Mouse (Mus musculus) neural tube, embryonic 15.5 days (tissue): ENCODE results near the gene Mfsd7a. TPM values are rescaled to one million over a fixed set of nuclear protein-coding genes. Genes with fewer than 3 reads are reported as not detected.
"Not testable (repeated sequence)": the region's sequence is repeated elsewhere in the genome, so short reads cannot be mapped to it uniquely, and the experiment has no call there.

ENCODE experiments used
- ATAC-seq: fragments of 200-750 bp; cut with Nextera tagmentation; 2 replicates; pipeline ENCODE4 v1.8.0; 2017; ENCODE audit warnings: mild to moderate bottlenecking, moderate TSS enrichment, moderate library complexity; ENCODE audit not compliant: low FRiP score
- H3K27ac ChIP-seq: fragments of 300-500 bp; sonication (generic); replicated peaks from 2 replicates; pipeline ENCODE4 v1.5.1; 2015; ENCODE audit warnings: mild to moderate bottlenecking, inconsistent platforms
- H3K27me3 ChIP-seq: fragments of 300-500 bp; sonication (generic); replicated peaks from 2 replicates; pipeline ENCODE4 v1.6.1; 2015; ENCODE audit warnings: inconsistent platforms
- H3K36me3 ChIP-seq: fragments of 300-500 bp; sonication (generic); 2 replicates; pipeline ENCODE4 v1.6.1; 2015; ENCODE audit warnings: inconsistent platforms
- H3K4me1 ChIP-seq: fragments of 300-500 bp; sonication (generic); 2 replicates; pipeline ENCODE4 v1.6.1; 2015; ENCODE audit warnings: inconsistent platforms
- H3K4me2 ChIP-seq: fragments of 300-500 bp; sonication (generic); 2 replicates; pipeline ENCODE4 v1.6.1; 2015; ENCODE audit warnings: inconsistent platforms, mild to moderate bottlenecking, moderate library complexity
- H3K4me3 ChIP-seq: fragments of 300-500 bp; sonication (generic); replicated peaks from 2 replicates; pipeline ENCODE4 v1.5.1; 2015; ENCODE audit warnings: mild to moderate bottlenecking, inconsistent platforms
- H3K9ac ChIP-seq: fragments of 300-500 bp; sonication (generic); replicated peaks from 2 replicates; pipeline ENCODE4 v1.6.1; 2015; ENCODE audit warnings: mild to moderate bottlenecking, inconsistent platforms
- H3K9me3 ChIP-seq: fragments of 300-500 bp; sonication (generic); replicated peaks from 2 replicates; pipeline ENCODE4 v1.6.1; 2016; ENCODE audit warnings: inconsistent platforms
- WGBS: fragments of 180-500 bp; shearing (Covaris S2); methylation state at CpG from one replicate; pipeline ENCODE4 v1.1.7; 2015; ENCODE audit warnings: mixed read lengths; 5-methylcytosine and 5-hydroxymethylcytosine counted together
- polyA plus RNA-seq: library from polyadenylated mRNA; unstranded; fragments of >200 nt; fragmentation: Nextera tagmentation; extraction: Ambion mirVana; gene quantifications from 2 replicates; pipeline ENCODE4 v1.2.1, GENCODE M21; 2015

Mfsd7a gene
- polyA plus RNA-seq: 0.19 and 0.34 TPM in 2 replicates

GRCm38 (mm10) chr5:108448785-108449668 lies at the start of gene Mfsd7a:
Mfsd7a (minus strand) TSS chr5:108448891.
- Histone ChIP-seq H3K27me3 (peaks cover 26% of the 10 kb centered on the region), H3K9ac (no peak within 1 kb of the TSS), H3K4me1 (no peaks in the 10 kb centered on the region), H3K9me3 (no peaks in the 10 kb centered on the region), H3K4me3 (peak within 1 kb of the TSS; percentile 31), H3K27ac (no peak within 1 kb of the TSS), H3K4me2 (peak within 1 kb of the TSS; percentile 53), H3K36me3 (no peaks in the 10 kb centered on the region)
- 14% methylated on average over 24 of the region's 24 CpGs for WGBS
- ATAC-seq: peak; percentile 63; the same call in 1 of the 2 replicates

GRCm38 (mm10) chr5:108486148-108486547 lies 37.5 kb upstream of the Mfsd7a start:
- 95% methylated on average over 5 of the region's 5 CpGs for WGBS
- H3K4me3 ChIP-seq, H3K4me2 ChIP-seq, H3K27me3 ChIP-seq, H3K27ac ChIP-seq, H3K4me1 ChIP-seq, H3K9ac ChIP-seq, H3K9me3 ChIP-seq, ATAC-seq: not testable (repeated sequence)
- H3K36me3 ChIP-seq: peaks cover 56% of the 10 kb centered on the region

- no peak for ATAC-seq
- Histone ChIP-seq H3K4me3 (no peak overlapping the region), H3K4me1 (no peaks in the 10 kb centered on the region), H3K9me3 (no peaks in the 10 kb centered on the region), H3K27me3 (no peaks in the 10 kb centered on the region), H3K36me3 (peaks cover 49% of the 10 kb centered on the region), H3K4me2 (no peak overlapping the region), H3K9ac (no peak overlapping the region), H3K27ac (no peak overlapping the region)
- WGBS: 95% methylated on average over 2 of the region's 2 CpGs
Observed at GRCm38 (mm10) chr5:108485239-108485638, 36.5 kb upstream of the Mfsd7a start.

GRCm38 (mm10) chr5:108483006-108483405 lies 34.3 kb upstream of the Mfsd7a start:
- peaks cover 40% of the 10 kb centered on the region for H3K36me3 ChIP-seq

GRCm38 (mm10) chr5:108475977-108476376 lies 27.3 kb upstream of the Mfsd7a start:
- H3K36me3 ChIP-seq: peaks cover 71% of the 10 kb centered on the region
- no peak overlapping the region for H3K9ac ChIP-seq
- no peaks in the 10 kb centered on the region for H3K27me3 ChIP-seq
- H3K4me2 ChIP-seq: no peak overlapping the region
- H3K27ac ChIP-seq: no peak overlapping the region
- H3K4me1 ChIP-seq: no peaks in the 10 kb centered on the region
- H3K9me3 ChIP-seq: no peaks in the 10 kb centered on the region
- 91% methylated on average over 3 of the region's 3 CpGs for WGBS
- no peak overlapping the region for H3K4me3 ChIP-seq
- ATAC-seq: no peak

More at GRCm38 (mm10) chr5:108483006-108483405, 34.3 kb upstream of the Mfsd7a start:
- Histone ChIP-seq H3K27ac (no peak overlapping the region), H3K9me3 (no peaks in the 10 kb centered on the region), H3K27me3 (no peaks in the 10 kb centered on the region), H3K4me1 (no peaks in the 10 kb centered on the region), H3K4me2 (no peak overlapping the region), H3K4me3 (no peak overlapping the region), H3K9ac (no peak overlapping the region)
- no peak for ATAC-seq
- 93% methylated on average over 6 of the region's 6 CpGs for WGBS

- no peak overlapping the region for H3K4me3 ChIP-seq
- no peaks in the 10 kb centered on the region for H3K27me3 ChIP-seq
- no peak overlapping the region for H3K4me2 ChIP-seq
- H3K9ac ChIP-seq: no peak overlapping the region
- 92% methylated on average over 4 of the region's 4 CpGs for WGBS
- ATAC-seq: no peak
- H3K27ac ChIP-seq: no peak overlapping the region
- peaks cover 2% of the 10 kb centered on the region for H3K4me1 ChIP-seq
- H3K36me3 ChIP-seq: peaks cover 65% of the 10 kb centered on the region
- no peaks in the 10 kb centered on the region for H3K9me3 ChIP-seq
Observed at GRCm38 (mm10) chr5:108473737-108474136, 25.0 kb upstream of the Mfsd7a start.

GRCm38 (mm10) chr5:108469617-108470016 lies 20.9 kb upstream of the Mfsd7a start:
- no peaks in the 10 kb centered on the region for H3K27me3 ChIP-seq
- 62% methylated on average over 7 of the region's 7 CpGs for WGBS
- H3K36me3 ChIP-seq: peaks cover 28% of the 10 kb centered on the region
- H3K9me3 ChIP-seq: no peaks in the 10 kb centered on the region
- no peak overlapping the region for H3K4me3 ChIP-seq
- no peak overlapping the region for H3K27ac ChIP-seq
- no peak overlapping the region for H3K9ac ChIP-seq
- H3K4me1 ChIP-seq: peaks cover 17% of the 10 kb centered on the region
- no peak for ATAC-seq
- no peak overlapping the region for H3K4me2 ChIP-seq

GRCm38 (mm10) chr5:108466647-108467046 lies 18.0 kb upstream of the Mfsd7a start:
- Histone ChIP-seq H3K27ac (no peak overlapping the region), H3K27me3 (no peaks in the 10 kb centered on the region), H3K4me2 (no peak overlapping the region), H3K36me3 (no peaks in the 10 kb centered on the region), H3K9ac (no peak overlapping the region), H3K9me3 (no peaks in the 10 kb centered on the region), H3K4me3 (no peak overlapping the region), H3K4me1 (peaks cover 46% of the 10 kb centered on the region)
- WGBS: 98% methylated on average over 1 of the region's 1 CpGs
- ATAC-seq: no peak

GRCm38 (mm10) chr5:108465131-108465891 lies 16.6 kb upstream of the Mfsd7a start:
- H3K27ac ChIP-seq: no peak overlapping the region
- H3K9me3 ChIP-seq: no peaks in the 10 kb centered on the region
- H3K36me3 ChIP-seq: no peaks in the 10 kb centered on the region
- no peak overlapping the region for H3K4me2 ChIP-seq
- no peak for ATAC-seq
- no peak overlapping the region for H3K9ac ChIP-seq
- H3K4me1 ChIP-seq: peaks cover 51% of the 10 kb centered on the region
- no peak overlapping the region for H3K4me3 ChIP-seq
- no peaks in the 10 kb centered on the region for H3K27me3 ChIP-seq
- WGBS: 92% methylated on average over 6 of the region's 6 CpGs

GRCm38 (mm10) chr5:108462446-108462845 lies 13.8 kb upstream of the Mfsd7a start:
- H3K27me3 ChIP-seq: peaks cover 16% of the 10 kb centered on the region
- peak overlapping the region; percentile 98 for H3K4me3 ChIP-seq
- peak overlapping the region; percentile 92 for H3K4me2 ChIP-seq
- H3K36me3 ChIP-seq: no peaks in the 10 kb centered on the region
- H3K4me1 ChIP-seq: peaks cover 48% of the 10 kb centered on the region
- ATAC-seq: no peak
- H3K9ac ChIP-seq: peak overlapping the region; percentile 100
- H3K9me3 ChIP-seq: no peaks in the 10 kb centered on the region
- H3K27ac ChIP-seq: no peak overlapping the region
- WGBS: 43% methylated on average over 4 of the region's 4 CpGs

GRCm38 (mm10) chr5:108461082-108462065 lies 12.7 kb upstream of the Mfsd7a start, which contains the start of gene Pcgf3:
Pcgf3 (plus strand) TSS chr5:108461232.
- peaks cover 16% of the 10 kb centered on the region for H3K27me3 ChIP-seq
- peak; percentile 97 for ATAC-seq
- H3K9ac ChIP-seq: peak within 1 kb of the TSS; percentile 100
- H3K27ac ChIP-seq: peak within 1 kb of the TSS; percentile 86
- no peaks in the 10 kb centered on the region for H3K9me3 ChIP-seq
- H3K4me3 ChIP-seq: peak within 1 kb of the TSS; percentile 98
- H3K4me2 ChIP-seq: peak within 1 kb of the TSS; percentile 92
- 1% methylated on average over 60 of the region's 62 CpGs for WGBS
- peaks cover 45% of the 10 kb centered on the region for H3K4me1 ChIP-seq
- no peaks in the 10 kb centered on the region for H3K36me3 ChIP-seq
